Mouse (Mus musculus) heart, postnatal 0 days (tissue): Measurements from ENCODE around the gene Hsf2bp.

ENCODE experiments used
- CTCF ChIP-seq: IDR thresholded peaks from 2 replicates; pipeline ENCODE4 v1.5.1; 2016; ENCODE audit warnings: antibody characterized with exemption, control low read depth, low read depth
- EP300 ChIP-seq: IDR thresholded peaks from 2 replicates; pipeline ENCODE4 v1.6.1; 2016; ENCODE audit warnings: antibody characterized with exemption, low read depth

DNA sequence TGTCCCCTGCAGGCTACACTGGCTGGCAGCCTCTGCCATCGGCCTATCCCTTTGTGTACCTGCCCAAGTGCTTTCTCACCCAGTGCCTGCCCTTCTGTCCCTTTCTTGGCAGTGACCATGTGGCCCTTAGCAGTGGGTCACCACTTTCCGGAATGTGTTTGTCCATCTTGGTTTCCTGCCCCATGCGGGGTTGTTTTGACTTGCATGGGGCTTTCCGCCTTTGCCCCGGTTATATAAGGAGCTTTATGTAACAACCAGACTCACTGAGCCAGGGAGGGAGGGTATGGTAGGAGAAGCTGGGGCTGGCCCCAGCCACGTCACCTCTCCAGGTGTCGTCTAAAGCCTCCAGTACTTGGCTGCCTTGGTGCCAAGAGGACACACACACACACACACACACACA is 132.1 kb downstream of the Hsf2bp start:
- TF ChIP-seq CTCF (no peak), EP300 (no peak)
